Mouse (Mus musculus) midbrain, embryonic 15.5 days (tissue): ENCODE data around the gene Phc2. TPM values are rescaled to one million over a fixed set of nuclear protein-coding genes. Genes with fewer than 3 reads are reported as not detected.

Experiments used
- ATAC-seq: fragments of 200-750 bp; cut with Nextera tagmentation; replicated peaks from 2 replicates; pipeline ENCODE4 v1.8.0; 2017; ENCODE audit warnings: moderate TSS enrichment
- H3K27ac ChIP-seq: fragments of 300-500 bp; sonication (generic); 2 replicates; pipeline ENCODE4 v1.5.1; 2015; ENCODE audit warnings: mild to moderate bottlenecking, inconsistent platforms
- H3K27me3 ChIP-seq: fragments of 300-500 bp; sonication (generic); replicated peaks from 2 replicates; pipeline ENCODE4 v1.6.1; 2015; ENCODE audit warnings: inconsistent platforms
- H3K36me3 ChIP-seq: fragments of 300-500 bp; sonication (generic); replicated peaks from 2 replicates; pipeline ENCODE4 v1.6.1; 2015; ENCODE audit warnings: inconsistent platforms
- H3K4me1 ChIP-seq: fragments of 300-500 bp; sonication (generic); 2 replicates; pipeline ENCODE4 v1.6.1; 2015; ENCODE audit warnings: inconsistent platforms
- H3K4me2 ChIP-seq: fragments of 300-500 bp; sonication (generic); 2 replicates; pipeline ENCODE4 v1.6.1; 2015; ENCODE audit warnings: inconsistent platforms, mild to moderate bottlenecking, moderate library complexity
- H3K4me3 ChIP-seq: fragments of 300-500 bp; sonication (generic); 2 replicates; pipeline ENCODE4 v1.5.1; 2015; ENCODE audit warnings: mild to moderate bottlenecking, inconsistent platforms
- H3K9ac ChIP-seq: fragments of 300-500 bp; sonication (generic); 2 replicates; pipeline ENCODE4 v1.6.1; 2015; ENCODE audit warnings: mild to moderate bottlenecking, inconsistent platforms
- H3K9me3 ChIP-seq: fragments of 300-500 bp; sonication (generic); 2 replicates; pipeline ENCODE4 v1.6.1; 2016; ENCODE audit warnings: inconsistent platforms
- WGBS: fragments of 180-500 bp; shearing (Covaris S2); methylation state at CpG from one replicate; pipeline ENCODE4 v1.1.7; 2015; ENCODE audit warnings: mixed read lengths; 5-methylcytosine and 5-hydroxymethylcytosine counted together
- polyA plus RNA-seq: library from polyadenylated mRNA; unstranded; fragments of >200 nt; fragmentation: Nextera tagmentation; extraction: Ambion mirVana; gene quantifications from 2 replicates; pipeline ENCODE4 v1.2.1, GENCODE M21; 2015

Phc2 gene
- polyA plus RNA-seq, 1 experiment from 2014 or later, result 70.0 TPM

DNA sequence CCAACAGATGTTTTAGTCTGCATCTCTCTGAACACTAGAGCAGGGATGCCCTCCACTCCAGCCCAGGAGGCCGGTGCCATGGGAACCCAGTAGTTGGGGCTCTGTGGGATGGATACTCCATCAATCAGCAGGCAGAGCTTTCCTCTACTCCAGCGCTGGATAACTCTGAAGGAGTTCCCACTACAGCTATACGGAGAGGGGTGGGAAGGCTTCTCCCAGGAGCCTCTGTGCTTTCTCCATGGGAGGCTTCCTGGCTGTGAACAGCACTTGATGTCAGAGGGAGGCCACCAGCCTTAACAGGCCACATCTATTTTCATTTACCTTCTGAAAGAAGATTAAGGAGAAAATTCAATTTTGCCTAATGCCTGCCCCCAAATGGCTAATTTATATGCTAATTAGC, 29.2 kb downstream of the Phc2 start:
- no peak overlapping the region for H3K4me2 ChIP-seq
- H3K9ac ChIP-seq, result no peak overlapping the region
- no peaks in the 10 kb centered on the region for H3K36me3 ChIP-seq
- 0 out of 2 replicates have a peak, but pooled peaks have one; percentile 32 for ATAC-seq
- 39% methylated on average over 3 of the region's 3 CpGs for WGBS
- no peaks in the 10 kb centered on the region for H3K27me3 ChIP-seq
- H3K27ac ChIP-seq, result peak overlapping the region; percentile 1; the same call in 1 of the 2 replicates
- H3K4me3 ChIP-seq, result no peak overlapping the region
- no peaks in the 10 kb centered on the region for H3K9me3 ChIP-seq
- H3K4me1 ChIP-seq, result peaks cover 22% of the 10 kb centered on the region

DNA sequence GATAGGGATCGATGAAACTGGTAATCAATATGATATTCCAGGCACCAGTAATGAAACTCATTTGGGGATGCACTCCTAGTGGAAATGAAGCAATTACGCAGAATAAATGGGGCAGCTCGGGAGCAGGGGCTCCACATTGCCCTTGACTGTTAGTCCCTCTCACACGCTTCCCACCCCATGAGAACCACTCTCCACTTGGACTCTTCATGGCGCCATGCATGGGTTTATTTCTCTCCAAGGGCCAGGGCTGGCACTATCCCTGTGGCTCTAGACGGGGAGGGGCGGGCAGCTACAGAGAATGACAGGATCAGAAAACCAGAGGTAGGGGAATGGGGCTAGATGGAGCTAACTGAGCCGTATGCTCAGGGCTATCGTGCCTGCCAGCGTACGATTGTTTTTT, 29.6 kb downstream of the Phc2 start:
- no peaks in the 10 kb centered on the region for H3K27me3 ChIP-seq
- 62% methylated on average over 11 of the region's 11 CpGs for WGBS
- peaks cover 23% of the 10 kb centered on the region for H3K4me1 ChIP-seq
- no peaks in the 10 kb centered on the region for H3K9me3 ChIP-seq
- H3K4me2 ChIP-seq, result no peak overlapping the region
- H3K4me3 ChIP-seq, result no peak overlapping the region
- peak overlapping the region; percentile 1; the same call in 1 of the 2 replicates for H3K27ac ChIP-seq
- no peaks in the 10 kb centered on the region for H3K36me3 ChIP-seq
- 0 out of 2 replicates have a peak, but pooled peaks have one; percentile 24 for ATAC-seq
- H3K9ac ChIP-seq, result no peak overlapping the region

DNA sequence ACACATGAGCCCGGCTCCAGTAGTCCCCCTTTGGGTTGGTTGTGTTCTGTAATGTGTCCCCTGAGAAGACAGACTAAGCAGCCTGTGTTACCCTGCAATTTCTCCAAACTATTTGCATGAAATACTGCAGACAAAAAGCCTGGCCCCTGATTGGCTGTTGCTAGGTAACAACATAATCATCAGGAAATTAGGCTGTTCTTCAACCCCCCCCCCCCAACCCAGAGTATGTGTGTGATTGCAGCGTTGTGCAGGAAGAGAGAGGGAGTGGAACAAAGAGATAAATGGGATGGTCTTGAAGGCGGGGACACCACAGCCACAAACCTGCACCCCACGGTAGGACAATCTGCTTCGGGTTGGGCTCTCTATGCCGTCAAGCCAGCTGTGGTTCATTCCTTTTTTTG, 34.0 kb downstream of the Phc2 start:
- H3K9me3 ChIP-seq, result no peaks in the 10 kb centered on the region
- H3K4me2 ChIP-seq, result peak overlapping the region; percentile 43
- H3K4me1 ChIP-seq, result peaks cover 55% of the 10 kb centered on the region
- WGBS, result 49% methylated on average over 6 of the region's 6 CpGs
- ATAC-seq, result peak; percentile 65; the same call in 1 of the 2 replicates
- H3K27ac ChIP-seq, result peak overlapping the region; percentile 60
- peak overlapping the region; percentile 25 for H3K4me3 ChIP-seq
- H3K36me3 ChIP-seq, result no peaks in the 10 kb centered on the region
- H3K27me3 ChIP-seq, result no peaks in the 10 kb centered on the region
- H3K9ac ChIP-seq, result peak overlapping the region; percentile 29; the same call in 1 of the 2 replicates

DNA sequence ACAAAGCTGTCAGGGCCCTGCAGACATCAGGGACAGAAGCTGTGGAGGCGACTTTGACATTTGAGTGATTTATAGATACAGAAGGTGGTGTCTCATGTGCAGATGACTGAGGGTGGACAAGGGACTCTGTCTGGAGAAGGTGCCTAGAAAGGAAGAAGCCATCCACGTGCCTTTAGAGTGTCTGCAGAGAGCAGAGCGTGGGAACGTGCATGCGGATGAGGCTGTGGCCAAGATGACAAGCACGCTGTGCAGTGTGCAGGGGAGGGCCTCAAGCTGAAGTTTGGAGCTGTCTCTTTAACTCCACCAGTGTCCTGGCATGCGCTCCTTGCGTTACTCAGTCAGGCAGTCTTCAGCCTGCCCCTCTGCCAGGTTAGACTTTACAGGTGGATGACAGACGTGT, 34.5 kb downstream of the Phc2 start:
- Histone ChIP-seq H3K27me3 (no peaks in the 10 kb centered on the region), H3K9me3 (no peaks in the 10 kb centered on the region), H3K36me3 (no peaks in the 10 kb centered on the region), H3K4me3 (peak overlapping the region; percentile 25), H3K4me1 (peaks cover 52% of the 10 kb centered on the region), H3K27ac (peak overlapping the region; percentile 60), H3K4me2 (peak overlapping the region; percentile 43), H3K9ac (peak overlapping the region; percentile 29)
- 55% methylated on average over 9 of the region's 9 CpGs for WGBS
- peak; percentile 62 for ATAC-seq

DNA sequence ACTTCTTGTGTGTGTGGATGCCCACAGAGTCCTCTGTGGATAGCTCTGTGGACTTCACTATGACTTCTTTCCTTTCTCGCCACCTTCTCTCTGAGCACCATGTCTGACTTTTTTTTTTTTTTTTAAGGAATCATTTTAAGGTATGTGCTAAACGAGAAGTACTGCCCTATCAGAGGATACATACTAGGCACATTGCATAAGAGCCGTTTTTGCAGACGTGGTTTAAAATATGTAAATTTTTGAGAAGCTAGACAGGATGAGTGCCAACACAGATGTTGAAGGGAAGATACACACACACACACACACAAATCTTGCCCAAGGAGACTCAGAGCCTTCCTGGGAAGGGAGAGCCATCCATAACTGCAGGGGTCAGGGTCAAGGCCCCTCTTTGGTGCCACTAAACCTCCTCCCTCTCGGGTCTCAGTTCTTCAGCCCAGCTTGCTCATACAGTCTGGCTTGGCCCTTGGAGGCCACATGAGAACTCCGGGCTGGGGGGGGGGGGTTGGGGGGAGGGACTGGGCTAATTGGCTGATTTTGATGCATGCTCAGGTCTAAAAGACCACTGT, 35.3 kb downstream of the Phc2 start:
- H3K4me1 ChIP-seq, result peaks cover 48% of the 10 kb centered on the region
- H3K9me3 ChIP-seq, result no peaks in the 10 kb centered on the region
- no peak for ATAC-seq
- H3K27ac ChIP-seq, result peak overlapping the region; percentile 60; the same call in 1 of the 2 replicates
- H3K36me3 ChIP-seq, result no peaks in the 10 kb centered on the region
- H3K27me3 ChIP-seq, result no peaks in the 10 kb centered on the region
- WGBS, result 72% methylated on average over 6 of the region's 6 CpGs
- no peak overlapping the region for H3K9ac ChIP-seq
- peak overlapping the region; percentile 25 for H3K4me3 ChIP-seq
- peak overlapping the region; percentile 43 for H3K4me2 ChIP-seq

DNA sequence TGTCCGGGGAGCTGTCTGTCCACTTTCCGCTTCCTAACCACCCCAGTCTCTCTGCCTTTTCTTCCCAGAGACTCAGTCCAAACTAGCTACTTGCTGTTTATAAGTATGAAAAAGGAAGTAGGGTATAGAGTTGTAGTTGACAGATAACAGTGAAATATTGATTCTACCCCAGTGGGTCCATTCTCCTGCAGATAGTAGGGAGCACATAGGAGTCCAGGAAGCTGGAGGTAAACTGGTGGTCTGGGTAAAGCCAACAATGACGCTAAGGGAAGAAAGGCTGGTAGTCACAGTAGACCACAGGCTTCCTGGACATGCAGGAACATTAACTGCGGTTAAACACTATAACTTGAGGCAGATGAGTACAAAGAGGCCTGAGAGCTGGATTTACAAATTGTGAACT, 36.7 kb downstream of the Phc2 start:
- Histone ChIP-seq H3K4me1 (peaks cover 48% of the 10 kb centered on the region), H3K9ac (no peak overlapping the region), H3K4me3 (no peak overlapping the region), H3K27ac (no peak overlapping the region), H3K27me3 (no peaks in the 10 kb centered on the region), H3K4me2 (no peak overlapping the region), H3K36me3 (no peaks in the 10 kb centered on the region), H3K9me3 (no peaks in the 10 kb centered on the region)
- no peak for ATAC-seq
- WGBS, result 85% methylated on average over 4 of the region's 4 CpGs

DNA sequence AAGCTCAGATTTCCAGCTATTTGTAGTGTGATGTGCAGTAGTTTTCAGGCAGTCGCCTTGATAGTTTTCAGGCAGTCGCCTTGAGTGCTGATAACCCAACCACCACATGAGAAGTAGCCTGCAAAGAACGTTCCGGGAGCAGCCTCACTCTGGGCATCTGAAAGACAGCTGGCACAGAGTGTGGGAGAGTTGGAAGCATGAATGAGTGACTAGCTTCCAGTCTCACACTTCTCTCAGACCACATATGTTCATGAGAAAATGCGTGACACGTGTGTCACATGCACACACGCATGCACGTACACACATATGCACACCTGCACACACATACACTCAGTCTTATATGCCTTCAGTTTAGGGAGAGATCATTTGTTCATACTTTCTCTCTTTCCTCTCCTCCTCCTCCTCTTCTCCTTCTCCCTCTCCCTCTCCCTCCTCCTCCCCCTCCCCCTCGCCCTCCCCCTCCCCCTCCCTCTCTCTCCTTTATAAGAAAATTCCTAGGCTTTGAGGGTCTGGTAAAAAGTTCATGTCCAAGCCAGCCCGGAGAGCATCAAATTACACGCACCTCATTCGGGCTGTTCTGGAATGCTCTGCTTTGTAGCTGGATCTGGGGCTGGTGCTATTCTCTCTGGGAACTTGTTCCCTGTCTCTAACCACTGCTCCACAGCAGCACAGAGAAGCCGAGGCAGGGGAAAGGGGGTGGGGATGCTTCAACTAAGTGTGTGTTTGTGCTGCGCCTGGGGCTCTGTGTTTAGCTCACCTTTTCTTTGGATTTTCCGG, 37.8 kb downstream of the Phc2 start:
- no peaks in the 10 kb centered on the region for H3K9me3 ChIP-seq
- no peak overlapping the region for H3K4me2 ChIP-seq
- no peak overlapping the region for H3K4me3 ChIP-seq
- no peaks in the 10 kb centered on the region for H3K36me3 ChIP-seq
- H3K27me3 ChIP-seq, result no peaks in the 10 kb centered on the region
- WGBS, result 65% methylated on average over 15 of the region's 15 CpGs
- H3K4me1 ChIP-seq, result peaks cover 50% of the 10 kb centered on the region
- no peak overlapping the region for H3K27ac ChIP-seq
- ATAC-seq, result no peak
- 0 out of 2 replicates have a peak overlapping the region, but pooled peaks have one; percentile 13 for H3K9ac ChIP-seq

DNA sequence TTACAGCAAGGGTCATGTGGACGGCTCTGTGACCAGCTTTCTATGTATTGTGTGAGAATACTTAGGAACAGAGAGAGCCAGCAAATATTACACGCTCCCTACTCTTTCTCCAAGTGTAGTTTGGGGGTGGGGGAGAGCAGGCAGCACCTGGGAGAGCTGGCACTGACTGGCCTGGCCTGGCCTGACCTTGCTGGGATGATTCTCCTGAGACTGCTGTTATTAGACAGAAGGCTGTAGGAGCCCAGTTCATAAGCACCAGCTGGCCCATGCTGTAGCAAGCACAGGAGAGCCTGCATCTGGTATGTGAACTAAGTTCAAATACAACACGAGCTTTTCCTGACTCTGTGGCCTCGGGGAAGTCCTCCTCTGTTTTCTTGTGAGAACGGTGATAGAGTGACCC, 38.7 kb downstream of the Phc2 start:
- no peak for ATAC-seq
- H3K4me2 ChIP-seq, result no peak overlapping the region
- no peaks in the 10 kb centered on the region for H3K27me3 ChIP-seq
- peaks cover 56% of the 10 kb centered on the region for H3K4me1 ChIP-seq
- no peak overlapping the region for H3K27ac ChIP-seq
- no peaks in the 10 kb centered on the region for H3K9me3 ChIP-seq
- no peak overlapping the region for H3K9ac ChIP-seq
- no peak overlapping the region for H3K4me3 ChIP-seq
- 46% methylated on average over 5 of the region's 5 CpGs for WGBS
- H3K36me3 ChIP-seq, result no peaks in the 10 kb centered on the region

DNA sequence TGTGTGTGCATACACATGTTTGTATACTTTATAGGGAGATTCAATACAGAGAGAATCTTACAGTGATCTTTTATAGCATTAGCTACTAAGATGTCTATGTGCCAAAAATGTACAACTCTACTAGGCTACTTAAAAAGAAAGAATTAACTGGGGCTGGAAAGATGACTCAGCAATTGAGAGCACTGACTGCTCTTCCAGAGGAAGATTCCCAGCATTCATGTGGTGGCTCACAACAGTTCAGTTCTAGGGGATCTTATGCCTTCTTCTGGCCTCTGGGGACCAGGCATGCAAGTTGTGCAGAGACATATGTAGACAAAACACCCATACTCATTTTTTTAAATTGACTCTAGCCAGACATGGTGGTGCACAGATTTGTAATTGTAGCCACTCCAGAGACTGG, 39.8 kb downstream of the Phc2 start:
- peaks cover 50% of the 10 kb centered on the region for H3K4me1 ChIP-seq

DNA sequence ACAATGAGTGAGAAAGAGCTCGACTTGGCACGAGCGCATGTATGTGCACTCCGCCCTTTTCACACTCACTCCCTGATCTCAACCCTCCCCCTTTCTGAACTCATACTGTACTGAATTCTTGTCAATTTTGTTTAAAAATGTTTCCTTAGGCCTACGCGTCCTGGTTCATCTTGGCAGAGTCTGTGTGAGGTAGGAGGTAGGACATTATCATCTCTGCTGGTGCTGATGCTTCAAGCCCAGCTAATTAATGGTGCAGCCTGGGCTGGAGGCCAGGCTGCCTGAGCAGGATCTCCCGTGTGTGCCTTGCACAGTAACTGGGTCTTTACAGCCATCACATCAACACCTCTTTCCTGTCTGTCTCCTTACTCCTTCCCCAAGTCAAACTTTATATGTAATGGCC, 40.6 kb downstream of the Phc2 start:
- 83% methylated on average over 7 of the region's 7 CpGs for WGBS
- peaks cover 43% of the 10 kb centered on the region for H3K4me1 ChIP-seq
- H3K36me3 ChIP-seq, result no peaks in the 10 kb centered on the region
- H3K4me2 ChIP-seq, result no peak overlapping the region
- H3K9ac ChIP-seq, result no peak overlapping the region
- no peaks in the 10 kb centered on the region for H3K27me3 ChIP-seq
- no peak overlapping the region for H3K4me3 ChIP-seq
- H3K27ac ChIP-seq, result no peak overlapping the region
- no peak for ATAC-seq
- no peaks in the 10 kb centered on the region for H3K9me3 ChIP-seq

More for the DNA sequence above, 39.8 kb downstream of the Phc2 start:
- ATAC-seq, result no peak
- Histone ChIP-seq H3K9ac (no peak overlapping the region), H3K4me3 (no peak overlapping the region), H3K27ac (no peak overlapping the region), H3K27me3 (no peaks in the 10 kb centered on the region), H3K4me2 (no peak overlapping the region), H3K9me3 (no peaks in the 10 kb centered on the region), H3K36me3 (no peaks in the 10 kb centered on the region)

DNA sequence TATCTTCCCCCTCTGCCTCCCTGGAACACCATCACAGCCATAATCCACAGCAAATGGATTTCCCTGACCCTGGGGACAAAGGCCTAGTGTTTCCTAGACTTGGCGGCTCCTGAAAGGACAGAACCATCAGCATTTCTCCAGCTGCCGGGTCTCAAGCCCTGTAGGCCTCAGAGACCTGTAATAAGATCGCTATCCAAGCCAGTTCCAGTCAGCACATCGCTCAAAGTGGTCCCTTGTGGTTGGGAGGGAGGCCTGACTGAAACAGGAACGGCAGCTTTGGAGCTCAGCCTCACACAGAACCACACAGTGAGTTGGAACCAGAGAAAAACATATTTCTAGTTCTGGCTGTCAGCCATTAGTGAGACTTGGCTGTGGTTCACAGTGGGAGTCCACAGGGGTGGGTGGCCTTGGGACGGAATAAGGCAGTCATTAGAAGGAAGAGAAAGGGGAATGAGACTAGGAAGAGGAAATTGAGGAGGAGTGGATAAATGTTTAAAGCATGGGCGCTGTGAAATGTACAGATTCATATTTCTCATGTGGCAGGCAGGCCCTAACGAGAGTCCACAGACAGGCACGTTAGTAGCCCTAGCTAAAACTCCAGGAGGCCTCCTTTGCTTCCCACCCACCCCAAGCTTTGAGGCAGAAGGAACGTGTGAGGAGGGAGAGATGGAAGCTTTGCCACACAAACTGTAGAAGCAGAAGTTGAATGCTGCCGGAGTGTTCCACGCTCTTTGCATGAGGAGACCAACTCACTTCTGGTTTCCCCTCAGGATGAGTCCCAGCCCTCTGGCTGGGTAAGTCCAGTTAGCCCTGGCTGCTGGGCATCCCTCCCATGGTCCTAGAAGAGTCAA, 43.7 kb downstream of the Phc2 start:
- Histone ChIP-seq H3K36me3 (no peaks in the 10 kb centered on the region), H3K9me3 (no peaks in the 10 kb centered on the region), H3K4me2 (no peak overlapping the region), H3K4me1 (peaks cover 20% of the 10 kb centered on the region), H3K27me3 (no peaks in the 10 kb centered on the region), H3K4me3 (no peak overlapping the region), H3K9ac (no peak overlapping the region), H3K27ac (peak overlapping the region; percentile 74)
- ATAC-seq, result 0 out of 2 replicates have a peak, but pooled peaks have one; percentile 15
- WGBS, result 44% methylated on average over 12 of the region's 12 CpGs

DNA sequence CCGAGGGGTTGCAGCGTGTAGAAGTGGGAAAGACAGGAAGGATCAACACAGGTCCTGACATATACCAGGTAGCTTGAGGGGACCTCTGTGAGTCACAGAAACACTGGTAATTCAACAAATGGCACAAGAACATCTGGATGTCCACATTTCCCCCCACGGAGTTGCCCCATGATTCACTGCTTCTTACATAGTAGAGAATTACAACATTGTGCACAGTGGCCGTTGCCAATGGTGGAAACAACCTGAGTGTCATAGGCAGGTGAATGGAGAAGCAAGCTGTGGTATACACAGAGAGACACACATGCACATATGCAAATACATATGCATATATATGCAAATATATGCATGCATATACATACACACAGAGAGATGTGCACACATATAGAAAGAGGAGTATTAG, 45.4 kb downstream of the Phc2 start:
- no peak overlapping the region for H3K9ac ChIP-seq
- no peak for ATAC-seq
- no peak overlapping the region for H3K4me3 ChIP-seq
- no peaks in the 10 kb centered on the region for H3K9me3 ChIP-seq
- H3K4me2 ChIP-seq, result no peak overlapping the region
- H3K36me3 ChIP-seq, result no peaks in the 10 kb centered on the region
- peaks cover 16% of the 10 kb centered on the region for H3K4me1 ChIP-seq
- no peaks in the 10 kb centered on the region for H3K27me3 ChIP-seq
- WGBS, result 91% methylated on average over 4 of the region's 4 CpGs
- no peak overlapping the region for H3K27ac ChIP-seq
